Mouse (Mus musculus) activated CD4-positive, CD25-positive, alpha-beta regulatory T cell, adult 4 months (primary cell): ENCODE data around the gene Noxred1. TPM values are rescaled to one million over a fixed set of nuclear protein-coding genes. Genes with fewer than 3 reads are reported as not detected.
"Not testable (repeated sequence)": the region's sequence is repeated elsewhere in the genome, so short reads cannot be mapped to it uniquely, and the experiment has no call there.

Experiments
- ATAC-seq: one replicate; pipeline ENCODE4 v1.8.0; 2017
- polyA plus RNA-seq, 2 experiments: library from polyadenylated mRNA; unstranded; fragments of 100-300 nt; shearing (Covaris generic); gene quantifications; one replicate each; pipeline ENCODE4 v1.2.1; 2017

Gene Noxred1
- polyA plus RNA-seq, 2 experiments from 2014 or later: 0.64 to 1.2 TPM

GRCm38 (mm10) chr12:87229633-87230032 is 8.9 kb downstream of the Noxred1 start:
- ATAC-seq: no peak

DNA sequence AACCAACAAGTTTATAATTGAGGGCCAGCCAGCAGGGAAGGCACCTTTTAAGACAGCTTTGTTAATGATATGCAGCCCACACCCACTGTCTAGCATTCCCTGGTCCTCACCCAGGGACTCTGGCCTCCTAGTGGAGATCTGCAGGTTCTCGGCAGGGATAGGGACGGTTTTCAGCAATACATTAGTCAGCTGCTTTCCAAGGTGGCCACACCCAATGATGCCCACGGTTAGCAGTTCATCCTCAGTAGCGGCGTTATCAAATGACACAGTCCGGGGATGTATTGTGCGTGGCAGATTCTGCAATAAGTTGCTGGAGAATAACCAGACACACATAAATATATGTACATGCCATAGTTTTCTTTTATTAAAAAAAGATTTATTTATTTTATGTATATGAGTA is 11.7 kb downstream of the Noxred1 start:
- no peak for ATAC-seq

DNA sequence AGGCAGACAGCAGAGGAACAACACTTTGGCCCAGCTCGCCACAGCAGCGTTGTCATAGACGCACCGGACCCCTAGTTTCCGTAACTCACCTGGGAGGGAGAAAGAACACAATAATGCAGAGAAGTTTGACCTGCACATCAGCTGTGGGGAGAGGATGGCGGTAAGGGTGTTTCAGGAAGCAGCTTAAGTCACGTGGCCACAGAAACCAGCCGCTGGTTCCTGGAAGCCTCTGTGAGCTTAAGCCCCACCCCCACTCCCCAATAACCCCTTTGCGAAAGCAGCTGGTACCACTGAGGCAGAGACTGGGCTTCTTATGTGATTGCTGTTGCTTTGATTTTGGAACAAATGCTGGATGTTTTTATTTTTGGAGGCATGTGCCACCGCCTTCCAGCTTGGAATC is 13.6 kb downstream of the Noxred1 start:
- no peak for ATAC-seq

GRCm38 (mm10) chr12:87219362-87219761 is 19.2 kb downstream of the Noxred1 start:
- ATAC-seq: no peak

DNA sequence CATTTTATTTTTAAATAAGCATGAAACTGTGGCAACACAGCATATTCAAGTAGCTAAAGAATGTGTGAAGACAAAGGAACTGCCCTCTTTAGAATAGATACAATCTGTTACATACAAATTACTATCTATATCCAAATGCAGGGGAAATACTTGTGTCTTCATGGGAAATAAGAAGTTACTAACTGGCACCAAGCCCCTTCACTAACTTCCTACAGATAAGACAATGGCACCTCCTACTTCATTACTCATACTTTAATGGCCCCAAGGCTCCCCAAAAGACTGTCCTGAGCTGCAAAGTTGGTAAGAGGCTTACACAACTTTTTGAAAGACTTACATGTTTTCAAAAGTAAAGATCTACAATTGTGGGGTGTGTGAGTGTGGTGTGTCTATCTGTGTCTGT is 20.9 kb downstream of the Noxred1 start:
- ATAC-seq: no peak

- ATAC-seq: no peak
These were observed 22.5 kb downstream of the Noxred1 start for GRCm38 (mm10) chr12:87216053-87216452.

- ATAC-seq: no peak
These were observed 25.5 kb downstream of the Noxred1 start for GRCm38 (mm10) chr12:87212844-87213606.

DNA sequence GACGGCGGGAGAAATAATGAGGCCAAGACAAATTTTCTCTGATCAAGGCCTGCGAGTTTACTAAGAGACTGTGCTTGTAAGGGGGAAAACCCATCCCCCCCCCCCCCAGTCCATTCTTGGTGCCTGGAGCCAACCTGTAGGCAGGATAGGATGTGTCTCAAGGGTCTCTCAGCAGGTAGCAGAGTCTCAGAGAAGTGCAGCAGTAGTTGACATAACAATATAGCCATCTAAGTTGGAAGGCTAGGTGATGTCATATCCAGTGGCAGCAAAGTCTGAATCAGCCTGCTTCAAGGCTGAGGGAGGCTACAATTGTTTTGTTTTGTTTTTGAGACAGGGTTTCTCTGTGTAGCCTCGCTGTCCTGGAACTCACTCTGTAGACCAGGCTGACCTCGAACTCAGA is 32.7 kb downstream of the Noxred1 start:
- ATAC-seq: not testable (repeated sequence)

DNA sequence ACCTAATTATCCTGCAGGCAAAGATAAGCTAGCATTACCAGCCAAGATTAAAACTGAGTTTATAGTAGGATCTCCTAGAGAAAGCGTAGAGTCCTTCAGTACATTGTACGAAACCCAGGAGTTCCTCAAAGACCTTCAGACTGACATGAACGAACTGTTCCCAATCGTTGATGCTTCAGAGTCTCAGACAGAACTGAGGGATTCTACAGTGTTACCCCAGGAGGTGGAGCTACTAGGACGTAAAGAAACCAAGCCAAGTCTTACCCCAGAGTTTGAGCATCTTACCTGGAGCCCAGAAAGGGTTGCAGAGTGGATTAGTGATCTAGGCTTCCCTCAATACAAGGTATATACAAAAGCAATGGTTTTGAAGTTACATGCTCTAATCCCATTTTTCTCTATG is 36.8 kb downstream of the Noxred1 start:
- no peak for ATAC-seq

GRCm38 (mm10) chr12:87199973-87200586 is 38.5 kb downstream of the Noxred1 start, which contains the start of gene Tmed8:
Gene Tmed8, minus strand, starts transcription at chr12:87200454.
- ATAC-seq: peak; percentile 90

DNA sequence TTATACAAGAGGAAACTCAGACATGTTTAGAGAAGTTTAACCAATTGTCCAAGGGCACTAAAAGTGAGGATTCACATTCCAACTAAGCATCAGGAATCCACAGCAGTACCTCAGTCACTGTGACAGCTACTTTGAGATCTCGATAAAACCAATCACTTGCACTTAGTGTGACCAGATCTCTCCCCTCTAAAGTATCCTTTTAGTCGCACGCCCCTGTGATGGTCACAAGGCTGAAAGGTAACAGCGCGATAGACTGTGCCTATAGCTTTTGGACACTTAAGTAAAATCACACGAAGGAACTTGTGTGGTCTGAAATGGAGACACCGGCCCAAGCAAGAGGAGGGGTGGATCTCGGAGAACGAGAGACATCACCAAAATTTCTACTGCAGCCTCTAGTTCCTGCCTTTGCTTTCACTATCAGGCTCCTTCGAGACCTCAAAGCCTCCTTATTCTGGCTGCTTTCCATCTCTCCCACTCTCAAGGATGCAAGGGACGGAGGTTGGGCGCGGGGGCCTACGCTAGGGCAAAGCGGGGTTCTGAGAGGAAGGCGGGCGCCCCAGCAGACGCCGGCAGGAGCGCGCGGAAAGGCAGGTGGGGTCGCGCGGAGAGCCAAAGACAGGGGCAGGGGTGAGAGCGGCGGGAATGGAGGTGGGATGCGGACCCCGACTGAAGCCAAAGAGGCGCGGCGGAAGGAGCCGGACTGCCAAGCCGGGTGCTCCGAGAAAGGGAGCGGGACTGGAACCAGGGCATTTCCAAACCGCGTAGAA is 39.1 kb downstream of the Noxred1 start, which contains the start of gene Samd15:
Gene Samd15 (plus strand): TSS at position 518 of the 767 bp plus-strand sequence.
- ATAC-seq: peak; percentile 53

- ATAC-seq: no peak
These were observed 39.7 kb downstream of the Noxred1 start for GRCm38 (mm10) chr12:87198792-87199191.

DNA sequence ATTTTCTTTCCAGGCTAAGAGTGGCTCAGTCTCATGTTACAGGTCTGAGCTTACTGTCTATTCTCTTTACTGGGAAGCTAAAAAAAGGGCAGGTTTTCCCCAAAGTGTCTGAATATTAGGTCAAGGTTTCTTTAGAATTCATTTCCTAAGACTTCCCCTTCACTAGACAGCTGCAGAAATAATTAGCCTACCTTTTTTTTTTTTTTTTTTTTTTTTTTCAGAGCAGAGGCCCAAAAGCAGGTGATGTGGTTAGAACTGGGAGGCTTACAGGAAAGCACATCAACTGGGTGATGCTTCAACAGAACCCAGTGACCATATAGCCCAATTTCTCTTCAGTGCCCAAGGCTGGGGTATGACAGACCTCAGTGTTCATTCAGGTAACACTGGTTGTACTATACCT is 42.2 kb downstream of the Noxred1 start:
- ATAC-seq: no peak

GRCm38 (mm10) chr12:87195069-87195468 is 43.5 kb downstream of the Noxred1 start:
- ATAC-seq: no peak

GRCm38 (mm10) chr12:87193008-87193407 is 45.5 kb downstream of the Noxred1 start:
- ATAC-seq: no peak

DNA sequence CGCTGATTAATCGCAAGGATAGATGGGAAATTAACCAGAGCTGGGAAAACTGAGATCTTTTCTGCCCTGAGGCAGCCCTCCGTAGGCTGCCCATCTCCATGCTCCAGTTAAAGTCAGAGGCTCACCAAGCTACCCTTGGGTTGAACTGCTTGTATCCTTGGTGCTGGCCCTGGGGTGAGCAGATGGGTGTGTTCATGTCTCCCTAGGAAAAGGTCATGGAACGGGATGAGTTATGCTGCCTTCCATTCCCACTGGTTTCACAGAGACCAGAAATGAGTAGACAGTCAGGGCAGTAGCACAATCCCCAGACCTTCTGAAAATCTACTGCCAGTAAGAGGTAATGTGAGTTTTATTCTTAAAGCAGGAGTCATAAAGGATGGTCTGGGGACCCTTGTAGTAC is 60.9 kb downstream of the Noxred1 start:
- ATAC-seq: no peak

DNA sequence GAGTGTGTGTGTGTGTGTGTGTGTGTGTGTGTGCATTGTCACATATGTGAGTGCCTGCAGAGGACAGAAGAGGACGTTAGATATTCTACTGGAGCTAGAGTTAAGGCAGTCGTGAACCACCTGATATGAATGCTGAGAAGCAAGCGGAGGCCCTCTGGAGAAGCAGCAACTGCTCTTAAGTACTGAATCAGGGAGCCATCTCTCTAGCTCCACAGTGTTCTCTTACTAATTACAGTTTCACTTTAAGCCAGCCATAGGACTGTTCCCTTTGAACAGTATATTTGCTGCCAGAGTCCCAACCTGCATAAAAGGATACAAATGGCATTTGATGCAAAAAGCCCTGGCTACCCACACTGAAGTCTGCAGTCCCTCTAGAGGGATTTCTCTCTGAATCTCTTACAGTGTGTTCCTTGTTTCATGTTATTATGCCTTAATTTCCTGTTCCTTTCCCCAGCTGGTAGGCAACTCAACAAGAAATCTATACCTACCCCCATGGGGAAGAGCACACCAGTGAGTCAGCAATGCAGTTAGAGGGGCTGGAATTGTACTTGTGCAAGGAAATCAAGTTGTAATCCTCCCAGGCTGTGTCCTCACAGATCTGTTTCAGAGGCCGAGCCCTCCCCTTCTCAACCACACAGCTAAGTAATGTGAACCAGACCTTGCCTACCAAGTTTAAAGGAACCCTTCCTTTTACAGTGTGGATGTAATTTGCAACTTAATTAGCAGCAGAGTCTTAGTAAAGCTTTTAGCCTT is 63.2 kb downstream of the Noxred1 start:
- ATAC-seq: no peak

Other genes with a start within 250 kb of the Noxred1 start
- gene Zdhhc22, start 248.3 kb downstream of the Noxred1 start, polyA plus RNA-seq: under 1 TPM in 1 of 2 experiments, not detected in 1; 0.60 TPM
- gene Tmem63c, start 217.4 kb downstream of the Noxred1 start, polyA plus RNA-seq: under 1 TPM in 1 of 2 experiments, not detected in 1; 0.40 TPM
- under 1 TPM in 1 of 2 experiments, not detected in 1; 0.25 TPM for gene Ngb, start 136.2 kb downstream of the Noxred1 start, polyA plus RNA-seq
- 10 to 100 TPM; 15.3 to 15.7 TPM for gene Gstz1, start 91.6 kb downstream of the Noxred1 start, polyA plus RNA-seq
- gene Pomt2, start 90.8 kb downstream of the Noxred1 start, polyA plus RNA-seq: 1 to 10 TPM in 1 of 2 experiments, under 1 TPM in 1; 0.81 to 1.4 TPM
- 1 to 10 TPM in 1 of 2 experiments, not detected in 1; 5.0 TPM for gene Samd15, start 39.0 kb downstream of the Noxred1 start, polyA plus RNA-seq
- gene Tmed8, start 38.3 kb downstream of the Noxred1 start, polyA plus RNA-seq: 1 to 10 TPM; 3.3 to 3.9 TPM
- gene Vipas39, start 27.5 kb upstream of the Noxred1 start, polyA plus RNA-seq: 10 to 100 TPM; 33.6 to 34.7 TPM
- 100 to 1,000 TPM; 116 to 151 TPM for gene Ahsa1, start 27.7 kb upstream of the Noxred1 start, polyA plus RNA-seq
- not detected for gene Ism2, start 61.0 kb upstream of the Noxred1 start, polyA plus RNA-seq
- gene Sptlc2, start 149.6 kb upstream of the Noxred1 start, polyA plus RNA-seq: 10 to 100 TPM; 66.1 to 85.8 TPM
- 100 to 1,000 TPM in 1 of 2 experiments, 10 to 100 TPM in 1; 83.4 to 124 TPM for gene Slirp, start 205.2 kb upstream of the Noxred1 start, polyA plus RNA-seq
- 10 to 100 TPM; 53.3 to 59.3 TPM for gene Alkbh1, start 205.3 kb upstream of the Noxred1 start, polyA plus RNA-seq
- 100 to 1,000 TPM; 220 to 228 TPM for gene Snw1, start 233.5 kb upstream of the Noxred1 start, polyA plus RNA-seq